In the genomic region with DNA sequence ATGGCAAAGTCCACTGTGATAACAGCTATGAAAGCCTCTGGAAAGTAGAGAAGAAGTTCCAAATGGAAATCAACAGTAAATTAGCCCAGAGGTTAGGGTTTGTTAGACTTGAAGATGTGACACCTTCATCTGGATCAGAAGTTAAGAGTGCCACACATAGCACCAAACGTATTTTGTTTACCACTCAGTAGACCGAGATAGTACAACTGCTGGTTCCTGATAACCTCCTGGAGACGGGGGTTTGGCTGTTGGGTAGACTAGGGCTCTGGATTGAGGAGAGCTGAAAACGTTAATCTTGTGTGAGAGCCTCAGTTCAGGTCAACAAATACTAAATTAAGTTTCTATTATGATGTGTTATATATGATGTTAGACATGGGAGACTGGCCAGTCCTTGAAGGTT, we compare ENCODE assay signal across 13 mouse cellular contexts. TPM values are rescaled to one million over a fixed set of nuclear protein-coding genes. Genes with fewer than 3 reads are reported as not detected.
A peak's percentile ranks its signal among the peaks of the same experiment; 100 is the strongest.
DNase-seq lines count a peak whose midpoint lies in the region; ATAC-seq and TF ChIP-seq lines count a peak whose summit lies in the region.
"Had no signal": no experiment of that assay in that cellular context is flagged by ENCODE, and none has a peak within 500 bp of the region (broad histone marks: within the 10 kb centered on the region; RNA-seq: fewer than 3 reads in every experiment).

No protein-coding gene starts in this region.

- H3K27me3 ChIP-seq in heart, embryonic 14.5 days (ENCODE audit: control insufficient read depth, insufficient read depth, low read length): no peaks in the 10 kb centered on the region
- H3K27me3 ChIP-seq in heart, adult 2 months (ENCODE audit: control insufficient read depth, insufficient read depth, low read length): no peaks in the 10 kb centered on the region
- H3K27me3 ChIP-seq in hindbrain, embryonic 13.5 days: 0 out of 2 replicates have a peak, but pooled peaks cover 2% of the 10 kb centered on the region
- peaks cover 4% of the 10 kb centered on the region; the same call in 1 of the 2 replicates for H3K27me3 ChIP-seq in liver, postnatal 0 days (ENCODE audit: insufficient read depth, low read length)
- H3K27me3 ChIP-seq: midbrain, embryonic 12.5 days had no signal

- TF ChIP-seq POLR2A in heart, adult 2 months (IDR thresholded peaks at IDR 0.05; ENCODE audit: insufficient read depth, low read depth, low read length): no peak

- 53% methylated on average over 4 of the region's 4 CpGs for WGBS in heart, embryonic 14.5 days
- WGBS in heart, adult 2 months: 71% methylated on average over 4 of the region's 4 CpGs
- 91% methylated on average over 4 of the region's 4 CpGs for WGBS in hindbrain, embryonic 13.5 days
- WGBS in liver, postnatal 0 days (ENCODE audit: insufficient replicate concordance): 40% methylated on average over 4 of the region's 4 CpGs

- H3K36me3 ChIP-seq in heart, embryonic 14.5 days (ENCODE audit: control insufficient read depth, insufficient read depth, low read length): no peaks in the 10 kb centered on the region
- H3K36me3 ChIP-seq in heart, adult 2 months (ENCODE audit: control insufficient read depth, insufficient read depth, low read length): peaks cover 2% of the 10 kb centered on the region
- no peaks in the 10 kb centered on the region for H3K36me3 ChIP-seq in hindbrain, embryonic 13.5 days
- no peaks in the 10 kb centered on the region for H3K36me3 ChIP-seq in liver, postnatal 0 days (replicated peaks; ENCODE audit: insufficient read depth, low read length)
- H3K36me3 ChIP-seq: midbrain, embryonic 12.5 days had no signal

- no peak overlapping the region for H3K9ac ChIP-seq in heart, embryonic 14.5 days (ENCODE audit: low read length)
- H3K9ac ChIP-seq in heart, adult 2 months (ENCODE audit: low read depth, low read length): no peak overlapping the region
- H3K9ac ChIP-seq in hindbrain, embryonic 13.5 days: no peak overlapping the region
- H3K9ac ChIP-seq in liver, postnatal 0 days (replicated peaks): peak overlapping the region; percentile 81

- no peak for TF ChIP-seq CTCF in heart, adult 2 months (IDR thresholded peaks at IDR 0.05)
- TF ChIP-seq CTCF in liver, postnatal 0 days (IDR thresholded peaks at IDR 0.05; ENCODE audit: low read depth): no peak

- no peaks in the 10 kb centered on the region for H3K9me3 ChIP-seq in heart, embryonic 14.5 days (ENCODE audit: control insufficient read depth, low read length)
- no peaks in the 10 kb centered on the region for H3K9me3 ChIP-seq in hindbrain, embryonic 13.5 days
- H3K9me3 ChIP-seq in liver, postnatal 0 days (ENCODE audit: low read length): no peaks in the 10 kb centered on the region
- H3K9me3 ChIP-seq: midbrain, embryonic 12.5 days had no signal

- H3K4me1 ChIP-seq in heart, embryonic 14.5 days (ENCODE audit: control insufficient read depth in 2 of 2, insufficient read depth in 2 of 2, low read length in 2 of 2): peaks cover 2 to 23% of the 10 kb centered on the region in 2 experiments; a peak in 3 of 4 replicates
- H3K4me1 ChIP-seq in heart, adult 2 months (ENCODE audit: control insufficient read depth, insufficient read depth, low read length): peaks cover 5% of the 10 kb centered on the region
- H3K4me1 ChIP-seq in hindbrain, embryonic 13.5 days (replicated peaks): peaks cover 47% of the 10 kb centered on the region
- H3K4me1 ChIP-seq in liver, postnatal 0 days (ENCODE audit: insufficient read depth): peaks cover 7% of the 10 kb centered on the region; the same call in 1 of the 2 replicates

- peaks cover 6% of the 10 kb centered on the region for H3K79me2 ChIP-seq in heart, adult 2 months (replicated peaks; ENCODE audit: control insufficient read depth, insufficient read depth, low read length)

- no peak for DNase-seq in heart, adult 2 months
- DNase-seq in c-Kit-negative CD71-positive TER-119-positive erythroid progenitor cells, embryonic 14.5 days (ENCODE audit: low read depth, low spot score): peak; percentile 72
- DNase-seq in liver, postnatal 0 days: peak; percentile 47
- no peak for DNase-seq in kidney, postnatal 10 days
- DNase-seq in right cerebral cortex, postnatal 36 days (ENCODE audit: low spot score in 2 of 2): no peak
- no peak for DNase-seq in heart, adult 18-20 months
- DNase-seq: kidney, postnatal 25 days; retina, postnatal 1 day; thymus, adult 2 months had no signal

- 0 out of 4 replicates have a peak overlapping the region, but pooled peaks of 1 of the 2 experiments have one; percentile 76 for H3K4me3 ChIP-seq in heart, embryonic 14.5 days (ENCODE audit: control insufficient read depth in 1 of 2, insufficient read depth in 1 of 2, low read depth in 1 of 2, low read length in 2 of 2)
- no peak overlapping the region for H3K4me3 ChIP-seq in heart, adult 2 months
- peak overlapping the region; percentile 95 for H3K4me3 ChIP-seq in hindbrain, embryonic 13.5 days
- H3K4me3 ChIP-seq in liver, postnatal 0 days (ENCODE audit: low read depth, low read length): peak overlapping the region; percentile 85

- ATAC-seq in heart, embryonic 14.5 days (ENCODE audit: insufficient number of reproducible peaks, insufficient read depth, low FRiP score, low read depth): no peak
- no peak for ATAC-seq in hindbrain, embryonic 13.5 days (ENCODE audit: low FRiP score)
- ATAC-seq in liver, postnatal 0 days: peak; percentile 71
- ATAC-seq: CD4-positive, CD25-positive, alpha-beta regulatory T cell, adult 4 months had no signal

- TF ChIP-seq EP300 in heart, adult 2 months (IDR thresholded peaks at IDR 0.05; ENCODE audit: insufficient read depth, low read depth, low read length): no peak
- peak; percentile 97 for TF ChIP-seq EP300 in liver, postnatal 0 days (IDR thresholded peaks at IDR 0.05; ENCODE audit: low read depth)

- intact Hi-C loops in heart, adult 2 months (cut with DNase I): loop anchor here (5.0 kb wide), 2 partner anchors 92 to 143 kb away; a partner anchor contains a TSS

- peak overlapping the region; percentile 95 for H3K4me2 ChIP-seq in heart, embryonic 14.5 days (ENCODE audit: low read length)
- H3K4me2 ChIP-seq in hindbrain, embryonic 13.5 days: peak overlapping the region; percentile 69
- peak overlapping the region; percentile 96 for H3K4me2 ChIP-seq in liver, postnatal 0 days (ENCODE audit: low read depth, low read length)

- no peak overlapping the region for H3K27ac ChIP-seq in heart, embryonic 14.5 days (replicated peaks in 1 of 2; ENCODE audit: control insufficient read depth in 1 of 2, insufficient read depth in 1 of 2, low read depth in 2 of 2, low read length in 2 of 2)
- no peak overlapping the region for H3K27ac ChIP-seq in heart, adult 2 months
- H3K27ac ChIP-seq in hindbrain, embryonic 13.5 days: no peak overlapping the region
- peak overlapping the region; percentile 93 for H3K27ac ChIP-seq in liver, postnatal 0 days (ENCODE audit: low read depth)
- H3K27ac ChIP-seq: midbrain, embryonic 12.5 days had no signal

RNA-seq across cellular contexts. Expression of a gene that starts 2.1 kb away (rescaled TPM):
- polyA plus RNA-seq in heart, embryonic 14.5 days (2014; fragmentation: Nextera tagmentation; extraction: Ambion mirVana): 12.8 and 13.8 TPM in 2 replicates
- 10 to 100 TPM in 1 of 2 experiments, 1 to 10 TPM in 1; 8.8 to 34.9 TPM for total RNA-seq in heart, adult 2 months (2021)
- 11.0 TPM in 2 replicates for polyA plus RNA-seq in heart, adult 2 months (2012; rRNA removed)
- 14.6 and 16.1 TPM in 2 replicates for polyA plus RNA-seq in hindbrain, embryonic 13.5 days (2015; fragmentation: Nextera tagmentation; extraction: Ambion mirVana)
- 18.1 and 21.2 TPM in 2 replicates for polyA plus RNA-seq in liver, postnatal 0 days (2015; fragmentation: Nextera tagmentation; extraction: Ambion mirVana)
- 10 to 100 TPM; 10.9 to 12.9 TPM for total RNA-seq in heart, adult 18-20 months (2021)

RNA-seq across cellular contexts. Expression of a gene that starts 2.3 kb away (rescaled TPM):
- polyA plus RNA-seq in heart, embryonic 14.5 days (2014; fragmentation: Nextera tagmentation; extraction: Ambion mirVana): 0.22 TPM in 1 of 2 replicates, not detected in the other
- not detected for total RNA-seq in heart, adult 2 months (2021)
- polyA plus RNA-seq in heart, adult 2 months (2012; rRNA removed): 0.47 TPM in 1 of 2 replicates, not detected in the other
- polyA plus RNA-seq in hindbrain, embryonic 13.5 days (2015; fragmentation: Nextera tagmentation; extraction: Ambion mirVana): 0.14 and 0.42 TPM in 2 replicates
- 0.08 TPM in 1 of 2 replicates, not detected in the other for polyA plus RNA-seq in liver, postnatal 0 days (2015; fragmentation: Nextera tagmentation; extraction: Ambion mirVana)
- total RNA-seq in heart, adult 18-20 months (2021): not detected
- polyA plus RNA-seq: CD4-positive, CD25-positive, alpha-beta regulatory T cell, adult 4 months had no signal

RNA-seq across cellular contexts. Expression of a gene that starts 54.2 kb away (rescaled TPM):
- 113 TPM in 2 replicates for polyA plus RNA-seq in heart, embryonic 14.5 days (2014; fragmentation: Nextera tagmentation; extraction: Ambion mirVana)
- total RNA-seq in heart, adult 2 months (2021): 10 to 100 TPM; 80.7 to 85.1 TPM
- polyA plus RNA-seq in heart, adult 2 months (2012; rRNA removed): 23.5 and 40.2 TPM in 2 replicates
- 202 and 207 TPM in 2 replicates for polyA plus RNA-seq in hindbrain, embryonic 13.5 days (2015; fragmentation: Nextera tagmentation; extraction: Ambion mirVana)
- polyA plus RNA-seq in liver, postnatal 0 days (2015; fragmentation: Nextera tagmentation; extraction: Ambion mirVana): 34.9 and 36.4 TPM in 2 replicates
- total RNA-seq in heart, adult 18-20 months (2021): 10 to 100 TPM; 76.9 to 98.0 TPM

Comparison
In these comparisons a context has a peak if more than half of its experiments do, and no peak if none do; other contexts are left out.
1. DNase-seq: peak in c-Kit-negative CD71-positive TER-119-positive erythroid progenitor cells, embryonic 14.5 days (single experiment) and liver, postnatal 0 days (single experiment); none in heart, adult 2 months (0 of 2), kidney, postnatal 10 days (single experiment), right cerebral cortex, postnatal 36 days (0 of 2) and heart, adult 18-20 months (0 of 2).
2. Peak in every context shown above with its lines, with median percentiles within 50 percentile points of each other: H3K4me2 ChIP-seq.